Mouse (Mus musculus) CD4-positive helper T cell, adult 2 months (primary cell): ENCODE data around the gene Rwdd2a.

Experiments
- DNase-seq: peaks from one replicate; pipeline ENCODE4 v3.0.0-alpha.2; 2012; ENCODE audit warnings: low read depth, missing footprints, low spot score

The Rwdd2a gene

DNA sequence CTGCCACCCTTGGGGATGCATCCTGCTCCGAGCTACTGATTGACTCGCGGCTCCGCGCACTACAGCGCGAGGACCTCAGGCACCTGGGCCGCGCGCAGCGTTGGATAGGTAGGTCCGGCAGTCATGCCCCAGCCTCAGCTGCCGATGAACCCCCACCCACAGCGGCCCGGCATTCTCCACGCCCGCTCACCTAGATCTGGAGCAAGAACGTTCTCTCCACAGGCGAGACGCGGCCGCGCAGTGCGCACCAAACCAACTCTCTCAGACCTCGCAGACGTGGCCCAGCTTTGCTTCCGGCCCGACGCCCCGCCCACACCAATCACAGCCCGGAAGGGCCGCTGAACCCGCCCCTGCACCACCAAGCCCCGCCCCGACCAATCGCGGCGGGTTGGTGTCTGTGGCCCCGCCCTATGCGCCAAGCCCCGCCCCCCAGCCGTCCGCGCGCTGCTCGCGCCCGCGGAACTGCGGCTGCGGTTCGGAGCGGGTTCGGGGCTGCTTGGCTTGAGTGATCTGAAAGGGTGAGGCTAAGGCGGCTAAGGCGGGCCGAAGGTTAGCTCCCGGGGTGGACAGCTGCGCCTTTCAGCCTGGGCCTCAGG lies at the start of gene Rwdd2a, which contains the start of gene Pgm3:
Gene Rwdd2a, plus strand, starts transcription at position 452 of the 596 bp plus-strand sequence.
Gene Pgm3, minus strand, starts transcription at position 303 of the 596 bp plus-strand sequence.
- DNase-seq = peak; percentile 95

DNA sequence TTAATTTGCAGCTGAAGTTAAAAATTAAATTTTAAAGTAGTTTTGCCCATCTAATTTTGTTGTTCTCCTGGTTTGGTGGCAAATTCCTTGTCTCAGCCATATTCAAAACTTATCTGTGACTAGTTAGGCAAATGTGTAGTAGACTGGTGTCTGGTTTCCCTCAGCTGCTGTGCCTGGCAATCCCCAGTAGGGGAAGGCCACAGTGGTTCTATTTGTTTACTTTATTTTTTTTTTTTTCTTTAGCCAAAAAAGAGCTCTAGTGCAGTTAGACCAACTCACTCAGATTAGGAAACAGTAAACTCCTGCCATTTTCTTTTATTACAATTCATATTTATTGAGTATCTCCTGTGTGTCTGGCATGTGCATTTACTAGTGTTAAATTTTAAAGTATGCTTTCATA lies 49.5 kb upstream of the Rwdd2a start:
- DNase-seq = no peak

DNA sequence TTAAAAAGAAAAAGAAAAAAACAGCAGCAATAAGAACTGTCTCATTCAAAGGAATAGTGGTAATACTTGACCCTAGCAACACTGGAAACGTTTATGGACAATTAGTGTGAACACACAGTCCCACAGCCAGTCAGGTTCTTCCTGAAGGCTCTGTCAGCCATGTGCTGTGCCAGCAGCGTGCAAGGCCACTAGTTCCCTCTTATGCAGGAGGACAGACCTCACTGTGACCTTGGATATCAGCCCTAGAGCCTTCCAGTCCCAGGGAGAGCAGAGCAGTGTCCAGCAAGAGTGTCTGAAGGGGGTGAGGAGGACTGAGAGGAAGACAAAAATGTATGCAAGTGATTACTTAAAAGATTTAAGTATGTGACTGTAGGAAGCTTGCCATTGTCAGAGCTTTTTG lies 46.2 kb upstream of the Rwdd2a start:
- no peak for DNase-seq

- no peak for DNase-seq
Measured at GRCm38 (mm10) chr9:86534071-86534470, 37.7 kb upstream of the Rwdd2a start.

DNA sequence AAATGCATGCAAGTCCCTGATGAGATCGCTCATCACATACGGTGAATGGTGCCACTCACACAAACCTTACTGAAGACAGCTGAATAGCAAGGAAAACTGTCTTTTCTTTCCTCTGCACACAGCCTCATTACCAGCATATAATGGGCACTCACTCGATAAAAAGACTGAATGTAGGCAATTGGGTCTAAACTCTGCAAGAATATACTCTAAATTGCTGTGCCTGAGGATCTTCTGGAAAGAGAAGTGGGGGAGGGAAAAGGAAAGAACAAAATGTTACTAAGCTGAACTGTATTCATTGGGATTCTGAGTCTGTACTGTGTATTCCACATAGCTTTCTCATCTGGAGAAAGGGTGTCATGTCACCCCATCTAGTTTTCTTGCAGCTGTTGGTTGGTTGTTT lies 28.3 kb upstream of the Rwdd2a start:
- DNase-seq = no peak

DNA sequence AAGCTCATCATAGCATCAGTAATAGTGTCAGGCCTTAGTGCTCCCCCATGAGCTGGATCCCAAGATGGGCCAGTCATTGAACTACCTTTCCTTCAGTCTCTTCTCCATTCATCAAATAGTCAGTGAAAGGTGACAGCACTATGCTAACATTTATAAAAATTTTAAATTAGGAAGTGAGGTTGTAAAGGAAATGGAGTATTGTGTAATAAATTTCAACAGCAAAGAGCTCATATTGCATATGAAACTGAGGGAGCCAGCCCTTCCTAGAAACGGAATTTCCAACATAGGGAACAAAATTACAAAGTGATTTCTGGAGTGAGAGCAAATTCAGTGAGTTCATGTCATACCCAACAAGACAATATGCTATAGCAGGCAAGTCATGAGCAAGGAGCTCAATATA lies 27.2 kb upstream of the Rwdd2a start:
- no peak for DNase-seq

GRCm38 (mm10) chr9:86549637-86550162 lies 22.1 kb upstream of the Rwdd2a start:
- no peak for DNase-seq

DNA sequence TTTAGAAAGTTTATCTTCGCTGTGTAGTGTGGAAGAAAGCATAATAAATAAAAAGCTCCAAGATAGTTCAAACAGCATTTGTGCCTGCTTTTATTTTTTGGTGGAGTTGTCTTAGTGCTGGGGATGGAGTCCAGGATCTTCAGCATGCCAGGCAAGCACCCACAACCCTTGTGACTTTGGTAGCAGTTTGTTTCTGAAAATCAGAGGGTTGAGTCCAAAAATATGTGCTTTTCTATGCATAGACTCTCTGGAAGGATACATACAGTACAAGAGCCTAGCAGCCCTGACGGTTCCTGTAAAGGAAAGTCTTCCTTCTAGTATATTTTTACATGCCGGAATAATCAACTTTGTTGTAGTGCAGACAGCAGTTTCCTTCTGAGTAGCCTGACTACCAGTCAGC lies 21.1 kb upstream of the Rwdd2a start:
- DNase-seq = no peak

DNA sequence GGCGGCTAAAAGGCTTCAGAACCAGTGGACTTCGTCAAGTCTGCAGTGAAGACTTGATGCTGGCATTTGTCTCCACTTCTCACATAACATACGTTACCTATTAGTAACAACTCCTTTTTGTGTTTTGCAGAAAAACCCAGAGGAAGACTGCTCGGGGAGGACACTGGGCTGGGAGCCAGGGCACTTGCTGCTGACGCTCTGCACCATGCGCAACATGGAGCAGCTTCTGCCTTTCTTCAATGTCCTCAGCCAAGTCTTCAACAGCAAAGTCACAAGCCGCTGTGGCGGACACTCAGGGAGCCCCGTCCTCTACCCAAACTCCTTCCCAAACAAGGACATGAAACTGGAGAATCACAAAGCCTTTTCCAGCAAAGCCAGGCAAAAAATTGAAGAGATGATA lies 17.9 kb upstream of the Rwdd2a start:
- no peak for DNase-seq

- no peak for DNase-seq
Measured at GRCm38 (mm10) chr9:86554641-86555040, 17.1 kb upstream of the Rwdd2a start.

- DNase-seq = no peak
Measured at GRCm38 (mm10) chr9:86560543-86560942, 11.2 kb upstream of the Rwdd2a start.

DNA sequence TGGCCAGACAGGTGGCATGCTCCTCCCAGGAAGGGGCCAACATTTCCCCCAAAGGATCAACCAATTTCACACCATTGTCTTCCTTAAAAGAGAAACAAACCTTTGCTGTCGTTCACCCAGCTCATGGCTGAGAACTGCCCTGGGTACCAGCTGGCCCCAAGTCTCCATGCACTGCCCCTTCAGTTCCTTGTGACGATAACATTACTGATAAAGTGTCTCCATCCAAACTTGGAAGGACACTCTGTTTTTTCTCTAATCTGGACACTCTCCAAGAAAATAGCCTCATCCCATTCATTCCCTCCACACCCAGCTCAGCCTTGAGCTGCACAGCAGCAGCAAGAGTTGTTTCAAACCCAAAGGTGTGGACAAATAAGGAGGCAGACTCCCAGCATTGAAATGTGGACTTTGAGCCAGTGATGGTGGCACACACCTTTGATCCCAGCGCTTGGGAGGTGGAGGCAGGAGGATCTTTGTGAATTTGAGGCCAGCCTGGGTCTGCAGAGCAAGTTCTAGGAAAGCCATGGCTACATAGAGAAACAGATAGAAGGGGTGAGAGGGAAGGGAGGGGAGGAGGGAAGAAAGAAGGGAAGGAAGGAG lies 2.4 kb upstream of the Rwdd2a start:
- DNase-seq = no peak

DNA sequence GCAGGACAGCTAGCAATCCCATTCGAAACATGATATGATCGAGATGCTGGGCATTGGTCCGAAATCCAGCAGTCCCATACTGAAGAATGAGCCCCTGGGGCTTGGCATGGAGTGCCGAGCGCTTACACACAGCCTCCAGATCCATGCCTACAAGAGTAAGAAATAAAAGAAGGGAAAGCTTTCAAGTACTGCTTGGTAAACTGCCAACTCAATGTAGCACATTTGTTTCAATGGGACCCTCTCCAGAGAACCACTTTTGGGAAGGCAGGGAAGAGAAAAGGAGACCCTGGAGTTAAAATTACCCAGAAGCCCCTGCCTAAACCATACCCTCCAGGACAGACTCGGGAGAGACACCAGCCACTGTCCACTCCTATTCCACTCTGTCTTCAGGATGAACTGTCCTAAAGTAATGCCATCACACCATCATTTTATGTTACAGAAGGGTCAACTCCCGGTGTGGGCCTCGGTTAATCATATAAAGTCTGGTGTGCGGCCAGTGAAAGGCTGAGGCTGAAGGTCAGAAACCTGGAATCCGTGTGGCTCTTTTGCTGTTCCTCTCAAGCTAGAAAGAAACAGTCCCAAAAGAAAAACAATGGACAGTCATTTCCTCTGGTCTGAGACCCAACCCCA lies 1.4 kb upstream of the Rwdd2a start:
- DNase-seq = no peak

- peak; percentile 9 for DNase-seq
Measured at GRCm38 (mm10) chr9:86570946-86571345, 845 bp upstream of the Rwdd2a start.

DNA sequence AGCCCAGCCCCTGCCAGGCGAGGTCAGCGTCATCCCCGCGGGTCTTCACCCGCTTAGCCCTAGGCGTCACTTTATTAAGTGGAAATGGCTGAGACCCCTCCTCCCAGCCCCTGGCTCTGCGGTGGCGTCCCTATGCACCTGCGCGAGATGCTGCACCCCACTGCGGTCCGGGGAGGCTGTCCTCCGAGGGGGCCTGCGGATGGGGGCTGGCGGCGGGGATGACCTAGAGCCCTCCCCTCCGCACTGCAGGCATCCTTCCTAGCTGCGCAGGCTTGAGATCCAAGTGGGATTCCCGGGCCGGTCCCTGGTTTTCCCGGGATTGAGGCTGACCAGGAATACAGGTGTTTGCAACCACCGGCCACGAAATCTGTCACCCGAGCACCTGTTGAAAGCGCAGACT lies 405 bp downstream of the Rwdd2a start:
- no peak for DNase-seq

- DNase-seq = peak; percentile 86
Measured at GRCm38 (mm10) chr9:86572636-86573291, 973 bp downstream of the Rwdd2a start.

- DNase-seq = no peak
Measured at GRCm38 (mm10) chr9:86573616-86574303, 2.0 kb downstream of the Rwdd2a start.

DNA sequence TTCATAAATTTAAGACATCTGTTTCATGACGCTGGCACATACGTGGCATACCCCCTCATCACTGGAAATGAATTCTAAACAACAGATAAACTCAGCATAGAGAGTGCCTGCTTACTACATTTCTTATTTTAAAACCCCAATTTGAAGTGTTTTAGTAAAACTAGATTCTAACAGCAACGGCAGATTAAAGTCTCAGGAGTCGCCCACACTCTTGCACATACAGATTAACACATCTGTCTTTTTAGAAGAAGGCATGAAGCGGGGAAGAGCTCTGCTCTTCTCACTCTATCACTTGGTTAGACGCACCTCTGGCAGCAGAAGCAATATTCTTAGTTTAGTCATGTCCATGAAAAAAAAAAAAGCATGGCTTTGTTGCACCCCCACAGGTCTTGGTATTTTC lies 3.4 kb downstream of the Rwdd2a start:
- no peak for DNase-seq

GRCm38 (mm10) chr9:86579657-86580056 lies 7.9 kb downstream of the Rwdd2a start:
- no peak for DNase-seq

- DNase-seq = peak; percentile 67
Measured at GRCm38 (mm10) chr9:86583740-86584139, 11.9 kb downstream of the Rwdd2a start.

GRCm38 (mm10) chr9:86587019-86587795 lies 15.4 kb downstream of the Rwdd2a start:
- DNase-seq = no peak
